Mouse (Mus musculus) hematopoietic stem cell, adult 5-6 weeks (primary cell): ENCODE measurements around the gene Grin2a. TPM values are rescaled to one million over a fixed set of nuclear protein-coding genes. Genes with fewer than 3 reads are reported as not detected.
"Not testable (repeated sequence)": the region's sequence is repeated elsewhere in the genome, so short reads cannot be mapped to it uniquely, and the experiment has no call there.

Source experiments
- ATAC-seq, 2 experiments: fragments of 125-278 bp in 1 of 2; replicated peaks in 1 of 2; 2 replicates each; pipeline ENCODE4 v1.8.0; 2016 to 2017; ENCODE audit warnings: inconsistent platforms in 2 of 2, mild to moderate bottlenecking in 2 of 2, moderate number of reproducible peaks in 2 of 2, low read depth in 1 of 2, moderate TSS enrichment in 1 of 2; ENCODE audit not compliant: low FRiP score in 2 of 2, poor library complexity in 2 of 2, severe bottlenecking in 2 of 2, insufficient read depth in 1 of 2, low TSS enrichment in 1 of 2
- total RNA-seq: library from RNA; stranded (forward); fragments of 172-1452, 232-1000 nt; gene quantifications from 2 replicates; pipeline ENCODE4 v1.2.3, GENCODE M21; 2017

Gene Grin2a
- total RNA-seq, 1 experiment from 2014 or later = not detected

- ATAC-seq = no peak
These were observed 331.9 kb downstream of the Grin2a start for GRCm38 (mm10) chr16:9663508-9663907.

- ATAC-seq = no peak
These were observed 369.5 kb downstream of the Grin2a start for GRCm38 (mm10) chr16:9625652-9626444.

- no peak for ATAC-seq
These were observed 371.0 kb downstream of the Grin2a start for GRCm38 (mm10) chr16:9624346-9624745.

- no peak for ATAC-seq
These were observed 377.2 kb downstream of the Grin2a start for GRCm38 (mm10) chr16:9618206-9618605.

- no peak for ATAC-seq
These were observed 378.1 kb downstream of the Grin2a start for GRCm38 (mm10) chr16:9617215-9617614.

- ATAC-seq = no peak
These were observed 378.6 kb downstream of the Grin2a start for GRCm38 (mm10) chr16:9616807-9617206.

- not testable (repeated sequence) for ATAC-seq
These were observed 382.8 kb downstream of the Grin2a start for GRCm38 (mm10) chr16:9612596-9612995.

- ATAC-seq = no peak
These were observed 387.9 kb downstream of the Grin2a start for GRCm38 (mm10) chr16:9607432-9607831.

GRCm38 (mm10) chr16:9603983-9604382 lies 391.4 kb downstream of the Grin2a start:
- ATAC-seq = no peak

GRCm38 (mm10) chr16:9602579-9602978 lies 392.8 kb downstream of the Grin2a start:
- ATAC-seq = no peak

GRCm38 (mm10) chr16:9589176-9589575 lies 406.2 kb downstream of the Grin2a start:
- ATAC-seq = no peak

GRCm38 (mm10) chr16:9588431-9588830 lies 406.9 kb downstream of the Grin2a start:
- ATAC-seq = no peak

- no peak for ATAC-seq
These were observed 411.4 kb downstream of the Grin2a start for GRCm38 (mm10) chr16:9583981-9584380.

GRCm38 (mm10) chr16:9571793-9572192 lies 423.6 kb downstream of the Grin2a start:
- no peak for ATAC-seq

GRCm38 (mm10) chr16:9567286-9567685 lies 428.1 kb downstream of the Grin2a start:
- no peak for ATAC-seq

GRCm38 (mm10) chr16:9561816-9562215 lies 433.5 kb downstream of the Grin2a start:
- ATAC-seq = no peak

- no peak for ATAC-seq
These were observed 460.2 kb downstream of the Grin2a start for GRCm38 (mm10) chr16:9535196-9535595.

GRCm38 (mm10) chr16:9533564-9534332 lies 461.6 kb downstream of the Grin2a start:
- no peak for ATAC-seq
